1 mouse cellular context compared by ENCODE assay signal in the genomic region with DNA sequence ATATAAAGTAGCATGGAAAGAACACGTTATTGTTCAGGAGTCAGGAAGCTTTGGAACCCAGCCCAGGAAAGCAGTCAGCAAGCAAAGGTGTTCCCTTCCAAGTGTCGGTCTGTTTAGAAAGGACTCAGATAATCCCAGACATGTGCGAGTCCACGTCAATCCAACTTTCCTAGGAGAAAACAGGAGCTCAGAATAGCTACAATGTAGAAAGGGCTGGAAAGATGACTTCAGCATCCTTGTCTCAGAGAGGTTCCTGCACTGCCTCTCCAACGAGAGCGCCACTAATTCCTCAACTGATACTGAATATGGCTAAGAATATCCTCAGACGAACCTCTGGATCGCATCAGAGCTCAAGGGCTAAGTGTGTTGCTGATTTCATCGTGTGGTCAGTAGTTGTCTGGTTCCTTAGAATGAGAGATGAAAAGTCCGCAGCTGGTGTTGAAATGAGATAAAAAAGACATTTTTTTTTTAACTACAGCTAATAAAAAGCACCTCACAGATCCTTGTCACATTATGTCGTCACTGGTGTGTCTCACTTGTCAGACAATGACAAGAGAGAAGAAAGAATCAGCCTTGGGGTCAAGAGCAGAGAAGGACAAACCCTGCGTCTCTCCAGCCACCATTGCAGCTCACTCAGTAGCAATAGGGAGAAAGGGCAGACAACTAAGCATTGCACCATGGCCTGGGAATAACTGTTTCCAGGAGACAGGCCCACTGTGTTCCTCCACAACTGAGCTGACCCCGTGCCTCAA.
A peak's percentile ranks its signal among the peaks of the same experiment; 100 is the strongest.
TF ChIP-seq lines count a peak whose summit lies in the region.

No protein-coding gene starts in this region.

TF ChIP-seq in MEL, 35 proteins besides CTCF, POLR2A, EP300 and RAD21 (continued from another document):
- TF ChIP-seq SIN3A (IDR thresholded peaks at IDR 0.05; ENCODE audit: low read length): peak; percentile 27
